Mouse (Mus musculus): ENCODE measurements around the gene Strn4.

DNA sequence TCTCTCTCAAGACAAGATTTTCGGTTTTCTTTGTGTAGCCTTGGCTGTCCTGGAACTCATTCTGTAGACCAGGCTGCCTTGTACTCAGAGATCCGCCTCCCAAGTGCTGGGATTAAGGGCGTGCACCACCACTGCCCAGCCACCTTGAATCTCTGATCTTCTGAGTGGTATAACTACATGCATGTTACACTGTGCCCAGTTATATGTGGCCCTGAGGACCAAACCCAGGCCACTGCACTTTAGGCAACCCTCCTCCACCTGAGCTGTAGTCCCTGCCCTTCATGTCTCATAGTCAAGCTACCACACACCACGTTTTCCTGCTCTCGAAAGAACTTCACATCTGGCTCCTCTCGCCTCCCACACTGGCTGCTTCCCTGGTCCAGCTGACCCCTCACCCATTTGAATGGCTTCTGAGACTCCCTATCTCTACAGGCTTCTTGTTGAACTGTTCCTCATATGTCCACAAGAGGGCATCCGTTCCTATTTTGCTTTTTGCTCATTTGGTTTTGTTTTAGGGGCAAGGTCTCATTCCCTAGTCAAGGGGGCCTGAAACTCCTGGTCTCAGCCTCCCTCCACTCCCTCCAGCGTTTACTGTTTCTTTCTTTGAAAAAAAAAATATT is 11.2 kb upstream of the Strn4 start:
- TF ChIP-seq ZNF384 (IDR thresholded peaks at IDR 0.05; ENCODE audit: low read depth, low read length) (no peak), CTCF (conservative IDR thresholded peaks at IDR 0.05 in 1 of 2, IDR thresholded peaks at IDR 0.05 in 1 of 2; ENCODE audit: low read depth in 2 of 2, low read length in 2 of 2) (peak; percentile 56 to 77), ZMIZ1 (IDR thresholded peaks at IDR 0.05; ENCODE audit: low read depth, low read length) (no peak), HCFC1 (IDR thresholded peaks at IDR 0.05; ENCODE audit: low read depth, low read length) (no peak), EP300 (IDR thresholded peaks at IDR 0.05; ENCODE audit: low read length) (no peak), MEF2A (IDR thresholded peaks at IDR 0.05; ENCODE audit: borderline replicate concordance, low read depth, low read length) (no peak)

Measured in CH12.LX (cell line).